Mouse (Mus musculus) bone marrow macrophage, adult 2 months (primary cell): Measurements from ENCODE around the gene Eif4ebp2. TPM values are rescaled to one million over a fixed set of nuclear protein-coding genes. Genes with fewer than 3 reads are reported as not detected.

Experiments
- H3K27ac ChIP-seq: 2 replicates; pipeline ENCODE4 v1.5.1; 2012; ENCODE audit warnings: low read depth, low read length; ENCODE audit not compliant: insufficient read depth
- H3K4me1 ChIP-seq: 2 replicates; pipeline ENCODE4 v1.6.1; 2012; ENCODE audit warnings: low read length; ENCODE audit not compliant: control insufficient read depth, insufficient read depth
- H3K4me3 ChIP-seq: 2 replicates; pipeline ENCODE4 v1.5.1; 2012; ENCODE audit warnings: mild to moderate bottlenecking, low read length, moderate library complexity; ENCODE audit not compliant: insufficient read depth
- CTCF ChIP-seq: IDR thresholded peaks from 2 replicates; pipeline ENCODE4 v1.5.1; 2012; ENCODE audit warnings: low read depth, mild to moderate bottlenecking, low read length, moderate library complexity
- POLR2A ChIP-seq: IDR thresholded peaks from 2 replicates; pipeline ENCODE4 v1.6.1; 2012; ENCODE audit warnings: mild to moderate bottlenecking, low read depth, low read length, borderline replicate concordance
- polyA plus RNA-seq: library from polyadenylated mRNA; stranded (reverse); fragments of >200 nt; gene quantifications from 2 replicates; pipeline ENCODE4 v1.2.4, GENCODE M21; 2012; ENCODE audit not compliant: missing spikeins, insufficient read depth, insufficient read length

Gene Eif4ebp2
- polyA plus RNA-seq, 1 experiment = 105 TPM

DNA sequence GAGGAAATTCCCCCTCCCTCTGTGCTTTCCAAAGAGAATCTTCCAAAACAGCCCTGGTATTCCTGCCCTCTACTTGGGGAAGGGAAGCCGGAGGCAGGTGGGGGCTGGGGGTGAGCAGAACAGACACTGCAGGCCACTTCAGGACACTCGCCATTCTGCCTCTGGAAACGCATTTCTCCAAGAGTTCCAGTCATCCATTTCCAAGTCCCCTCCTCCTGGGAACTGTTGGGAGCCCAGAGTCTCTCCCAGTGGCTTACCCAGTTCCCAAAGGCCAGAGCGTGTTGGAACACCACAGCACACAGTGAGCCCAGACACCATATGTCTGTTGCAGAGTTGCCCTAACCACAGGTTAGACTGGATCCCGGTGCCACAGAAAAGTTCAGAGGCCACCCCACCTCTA, 73.8 kb downstream of the Eif4ebp2 start:
- Histone ChIP-seq H3K4me1 (peaks cover 28% of the 10 kb centered on the region), H3K27ac (no peak overlapping the region)
- TF ChIP-seq CTCF = no peak
- no peak for TF ChIP-seq POLR2A

More for the DNA sequence above, 73.8 kb downstream of the Eif4ebp2 start:
- no peak overlapping the region for H3K4me3 ChIP-seq

Other genes with a start within 250 kb of the Eif4ebp2 start
- 0.11 TPM in 1 of 2 replicates, not detected in the other for gene Adamts14, start 179.2 kb downstream of the Eif4ebp2 start, polyA plus RNA-seq
- gene Prf1, start 154.8 kb downstream of the Eif4ebp2 start, polyA plus RNA-seq = not detected in 2 replicates
- gene Pald1, start 69.1 kb downstream of the Eif4ebp2 start, polyA plus RNA-seq = 5.3 and 5.7 TPM in 2 replicates
- not detected in 2 replicates for gene Nodal, start 34.7 kb downstream of the Eif4ebp2 start, polyA plus RNA-seq
- gene Lrrc20, start 23.1 kb upstream of the Eif4ebp2 start, polyA plus RNA-seq = 12.6 and 13.9 TPM in 2 replicates
- gene Npffr1, start 142.8 kb upstream of the Eif4ebp2 start, polyA plus RNA-seq = not detected in 2 replicates
- gene Ppa1, start 195.9 kb upstream of the Eif4ebp2 start, polyA plus RNA-seq = 6.5 and 8.1 TPM in 2 replicates
- 71.9 and 88.4 TPM in 2 replicates for gene Sar1a, start 227.6 kb upstream of the Eif4ebp2 start, polyA plus RNA-seq
- 15.5 and 15.6 TPM in 2 replicates for gene Tysnd1, start 242.9 kb upstream of the Eif4ebp2 start, polyA plus RNA-seq